Mouse (Mus musculus) stomach, postnatal 0 days (tissue): Measurements from ENCODE around the gene Megf11. TPM values are rescaled to one million over a fixed set of nuclear protein-coding genes. Genes with fewer than 3 reads are reported as not detected.

ENCODE experiments used
- ATAC-seq: fragments of 200-750 bp; cut with Nextera tagmentation; 2 replicates; pipeline ENCODE4 v1.8.0; 2017; ENCODE audit not compliant: low FRiP score, low TSS enrichment
- DNase-seq: peaks from one replicate; pipeline ENCODE4 v3.0.0-alpha.2; 2016; ENCODE audit warnings: low spot score
- H3K27ac ChIP-seq: fragments of 300-500 bp; sonication (generic); replicated peaks from 2 replicates; pipeline ENCODE4 v1.5.1; 2014; ENCODE audit warnings: mild to moderate bottlenecking, control low read depth
- H3K27me3 ChIP-seq: fragments of 300-500 bp; sonication (generic); 2 replicates; pipeline ENCODE4 v1.6.1; 2014; ENCODE audit warnings: low read length; ENCODE audit not compliant: control insufficient read depth, insufficient read depth
- H3K36me3 ChIP-seq: fragments of 300-500 bp; sonication (generic); 2 replicates; pipeline ENCODE4 v1.6.1; 2014; ENCODE audit warnings: low read length, mixed read lengths; ENCODE audit not compliant: control insufficient read depth, insufficient read depth
- H3K4me1 ChIP-seq: fragments of 300-500 bp; sonication (generic); replicated peaks from 2 replicates; pipeline ENCODE4 v1.6.1; 2014; ENCODE audit warnings: antibody characterized with exemption; ENCODE audit not compliant: control insufficient read depth, insufficient read depth
- H3K4me2 ChIP-seq: fragments of 300-500 bp; sonication (generic); replicated peaks from 2 replicates; pipeline ENCODE4 v1.6.1; 2014; ENCODE audit warnings: low read depth, mild to moderate bottlenecking, control low read depth, moderate library complexity
- H3K4me3 ChIP-seq: fragments of 300-500 bp; sonication (generic); 2 replicates; pipeline ENCODE4 v1.5.1; 2014; ENCODE audit warnings: low read depth, low read length, control low read depth
- H3K9ac ChIP-seq: fragments of 300-500 bp; sonication (generic); 2 replicates; pipeline ENCODE4 v1.6.1; 2014; ENCODE audit warnings: mild to moderate bottlenecking, low read length, control low read depth, mixed read lengths
- H3K9me3 ChIP-seq: fragments of 300-500 bp; sonication (generic); 2 replicates; pipeline ENCODE4 v1.6.1; 2016; ENCODE audit warnings: low read length; ENCODE audit not compliant: control insufficient read depth
- CTCF ChIP-seq: IDR thresholded peaks from 2 replicates; pipeline ENCODE4 v1.5.1; 2016; ENCODE audit warnings: antibody characterized with exemption, low read depth, mild to moderate bottlenecking, moderate library complexity
- EP300 ChIP-seq: optimal IDR thresholded peaks from 2 replicates; pipeline ENCODE3; 2016; ENCODE audit warnings: antibody characterized with exemption
- WGBS: fragments of 180-500 bp; shearing (Covaris S2); extraction: QIAGEN DNeasy Blood & Tissue Kit; methylation state at CpG from one replicate; pipeline ENCODE4 v1.1.7; 2014; 5-methylcytosine and 5-hydroxymethylcytosine counted together
- polyA plus RNA-seq: library from polyadenylated mRNA; unstranded; fragments of >200 nt; fragmentation: Nextera tagmentation; extraction: Ambion mirVana; gene quantifications from 2 replicates; pipeline ENCODE4 v1.2.1, GENCODE M21; 2015

Megf11 gene
- polyA plus RNA-seq, 1 experiment from 2014 or later: 0.46 TPM

- TF ChIP-seq CTCF: 0 out of 2 replicates have a peak, but pooled peaks have one; percentile 14
- no peak for TF ChIP-seq EP300
- Histone ChIP-seq H3K4me1 (no peaks in the 10 kb centered on the region), H3K9me3 (no peaks in the 10 kb centered on the region), H3K9ac (no peak overlapping the region), H3K4me2 (no peak overlapping the region), H3K27me3 (no peaks in the 10 kb centered on the region), H3K4me3 (no peak overlapping the region), H3K36me3 (no peaks in the 10 kb centered on the region), H3K27ac (no peak overlapping the region)
- peak; percentile 95 for ATAC-seq
- DNase-seq: peak; percentile 56
- 45% methylated on average over 1 of the region's 1 CpGs for WGBS
These were observed 217.5 kb downstream of the Megf11 start for GRCm38 (mm10) chr9:64602895-64603294.

DNA sequence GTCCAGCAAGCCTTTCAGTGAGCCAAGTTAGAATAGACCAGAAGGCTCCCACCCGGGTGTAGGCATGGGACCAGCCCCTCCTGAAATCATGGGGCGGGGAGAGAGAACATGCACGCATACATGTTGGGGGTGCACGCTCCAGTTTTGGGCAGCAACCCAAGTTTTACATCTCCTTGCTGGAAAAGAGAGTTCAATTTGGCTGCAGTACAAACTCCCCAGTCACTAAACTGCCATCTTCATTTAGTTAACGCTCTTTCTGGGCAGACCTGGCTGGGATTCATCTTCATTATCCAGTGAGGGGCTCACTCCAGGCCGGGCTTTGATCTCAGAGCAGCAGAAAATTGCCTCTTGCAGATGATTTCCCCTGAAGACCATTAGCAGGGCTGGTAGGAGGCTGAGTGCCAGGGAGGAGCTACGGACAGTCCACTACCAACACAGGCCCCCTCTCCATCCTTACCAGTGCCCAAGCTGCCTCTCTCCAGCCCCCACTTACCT is 218.8 kb downstream of the Megf11 start:
- H3K4me3 ChIP-seq: no peak overlapping the region
- WGBS: 45% methylated on average over 7 of the region's 7 CpGs
- no peaks in the 10 kb centered on the region for H3K36me3 ChIP-seq
- TF ChIP-seq EP300 (no peak), CTCF (no peak)
- H3K4me2 ChIP-seq: no peak overlapping the region
- H3K9ac ChIP-seq: no peak overlapping the region
- H3K9me3 ChIP-seq: no peaks in the 10 kb centered on the region
- no peak overlapping the region for H3K27ac ChIP-seq
- ATAC-seq (no peak), DNase-seq (no peak)
- H3K4me1 ChIP-seq: no peaks in the 10 kb centered on the region
- H3K27me3 ChIP-seq: no peaks in the 10 kb centered on the region

DNA sequence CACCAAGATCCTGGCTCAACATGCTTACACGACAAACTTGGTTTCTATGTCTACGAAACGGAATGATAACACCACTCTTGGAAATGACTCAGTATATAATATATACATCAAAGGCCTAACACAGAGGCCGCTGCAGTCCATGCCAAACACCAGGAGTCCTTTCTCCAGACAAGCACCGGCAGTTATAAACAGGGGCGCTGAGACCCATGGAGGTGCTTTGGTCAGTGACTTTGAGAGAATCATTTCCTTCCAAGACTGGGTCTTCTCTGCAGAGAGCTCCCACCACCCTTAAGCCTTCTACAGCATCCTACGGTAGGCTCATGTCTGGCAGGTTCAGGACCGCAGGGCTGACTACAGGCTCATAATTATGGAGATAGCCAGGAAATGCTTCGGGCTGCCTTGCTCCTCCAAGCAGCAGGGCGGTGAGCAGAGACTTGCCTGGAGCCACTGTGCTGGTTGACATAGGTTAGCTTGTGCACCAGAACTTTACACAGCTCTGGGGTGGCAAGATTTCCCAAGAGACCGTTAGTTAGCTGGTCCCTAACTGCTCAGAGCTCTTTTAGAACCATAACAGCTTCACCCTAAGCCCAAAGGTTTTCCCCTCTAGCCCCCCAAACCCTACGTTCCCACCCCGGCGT is 219.8 kb downstream of the Megf11 start:
- Histone ChIP-seq H3K9me3 (no peaks in the 10 kb centered on the region), H3K4me1 (no peaks in the 10 kb centered on the region), H3K4me3 (no peak overlapping the region), H3K4me2 (no peak overlapping the region), H3K36me3 (no peaks in the 10 kb centered on the region), H3K9ac (no peak overlapping the region), H3K27me3 (no peaks in the 10 kb centered on the region), H3K27ac (no peak overlapping the region)
- DNase-seq (no peak), ATAC-seq (no peak)
- no peak for TF ChIP-seq EP300
- WGBS: 58% methylated on average over 14 of the region's 14 CpGs

GRCm38 (mm10) chr9:64605735-64606349 is 220.4 kb downstream of the Megf11 start:
- Histone ChIP-seq H3K27me3 (no peaks in the 10 kb centered on the region), H3K9me3 (no peaks in the 10 kb centered on the region), H3K4me1 (no peaks in the 10 kb centered on the region), H3K27ac (no peak overlapping the region), H3K9ac (no peak overlapping the region), H3K4me3 (no peak overlapping the region), H3K36me3 (no peaks in the 10 kb centered on the region), H3K4me2 (no peak overlapping the region)
- no peak for TF ChIP-seq CTCF
- no peak for TF ChIP-seq EP300
- no peak for ATAC-seq
- DNase-seq: peak; percentile 22
- 36% methylated on average over 13 of the region's 13 CpGs for WGBS

- DNase-seq (no peak), ATAC-seq (no peak)
- Histone ChIP-seq H3K36me3 (no peaks in the 10 kb centered on the region), H3K4me1 (no peaks in the 10 kb centered on the region), H3K4me2 (no peak overlapping the region), H3K27me3 (no peaks in the 10 kb centered on the region), H3K27ac (no peak overlapping the region), H3K4me3 (no peak overlapping the region), H3K9ac (no peak overlapping the region), H3K9me3 (no peaks in the 10 kb centered on the region)
- WGBS: 83% methylated on average over 1 of the region's 1 CpGs
- no peak for TF ChIP-seq EP300
- TF ChIP-seq CTCF: no peak
These were observed 221.6 kb downstream of the Megf11 start for GRCm38 (mm10) chr9:64607049-64607448.

DNA sequence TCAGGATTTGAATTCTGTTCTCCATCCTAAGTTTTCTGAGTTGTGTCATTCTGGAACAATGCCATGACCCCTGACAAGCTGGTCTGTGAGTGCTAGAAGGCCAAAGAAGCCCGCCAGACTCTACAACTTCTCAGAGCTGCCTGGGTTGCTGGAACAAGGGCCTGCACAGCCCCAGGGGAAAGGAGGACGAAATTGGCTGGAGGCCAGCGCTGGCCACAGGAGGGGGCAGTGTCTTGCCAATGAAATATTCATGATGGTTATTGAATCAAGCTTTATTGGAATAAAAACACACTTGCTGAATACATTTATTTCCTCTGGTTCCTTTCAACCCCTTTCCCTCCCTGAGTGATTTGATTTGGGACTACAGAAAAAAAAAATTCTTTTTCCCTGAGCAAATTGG is 224.1 kb downstream of the Megf11 start:
- Histone ChIP-seq H3K4me3 (no peak overlapping the region), H3K9me3 (no peaks in the 10 kb centered on the region), H3K4me1 (no peaks in the 10 kb centered on the region), H3K36me3 (no peaks in the 10 kb centered on the region), H3K27ac (no peak overlapping the region), H3K27me3 (no peaks in the 10 kb centered on the region), H3K4me2 (no peak overlapping the region), H3K9ac (no peak overlapping the region)
- TF ChIP-seq CTCF: no peak
- TF ChIP-seq EP300: no peak
- DNase-seq (no peak), ATAC-seq (no peak)
- WGBS: 71% methylated on average over 3 of the region's 3 CpGs
